Mouse (Mus musculus) B cell, adult 2 months (primary cell): Measurements from ENCODE around the gene Mrgpre.
A peak's percentile ranks its signal among the peaks of the same experiment; 100 is the strongest.

Source experiments
- DNase-seq, 2 experiments: peaks; one replicate each; pipeline ENCODE4 v3.0.0; 2022

Gene Mrgpre

DNA sequence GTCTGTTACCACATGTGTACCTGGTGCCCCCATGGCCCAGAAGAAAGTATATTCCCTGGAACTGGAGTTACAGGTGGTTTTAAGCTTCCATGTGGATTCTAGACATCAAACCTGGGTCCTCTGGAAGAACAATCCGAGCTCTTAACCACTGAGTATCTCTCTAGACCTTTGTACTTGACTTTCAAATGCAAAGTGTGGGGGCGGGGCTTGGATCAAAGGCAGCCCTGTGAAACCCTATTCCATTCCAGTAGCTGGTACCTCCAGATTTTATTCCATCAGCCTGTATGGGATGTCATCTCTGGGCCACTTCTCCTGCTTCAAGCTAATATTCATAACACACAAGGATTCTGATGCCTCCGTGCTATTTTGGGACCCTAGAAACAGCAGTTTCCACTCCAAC lies 8.2 kb downstream of the Mrgpre start:
- no peak for DNase-seq

GRCm38 (mm10) chr7:143769461-143769860 lies 14.8 kb downstream of the Mrgpre start:
- no peak for DNase-seq

DNA sequence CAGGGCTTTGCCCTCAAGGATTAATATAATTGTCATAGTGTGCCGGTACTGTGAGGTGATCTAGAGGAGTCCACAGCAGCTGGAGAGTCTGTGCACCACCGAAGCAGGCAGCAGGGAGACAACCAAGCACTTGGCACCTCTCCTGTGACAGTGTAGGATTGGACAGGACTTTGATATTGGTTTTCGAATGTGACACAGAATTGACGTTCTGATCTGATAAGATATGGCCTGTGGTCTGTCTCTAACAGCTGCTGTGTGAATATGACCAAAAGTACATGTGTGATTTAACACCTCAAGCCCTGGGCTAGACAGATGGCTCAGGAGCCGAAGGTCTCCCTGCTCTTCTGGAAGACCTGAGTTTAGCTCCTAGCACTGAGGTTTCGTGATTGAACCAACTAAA lies 16.0 kb downstream of the Mrgpre start:
- no peak for DNase-seq

DNA sequence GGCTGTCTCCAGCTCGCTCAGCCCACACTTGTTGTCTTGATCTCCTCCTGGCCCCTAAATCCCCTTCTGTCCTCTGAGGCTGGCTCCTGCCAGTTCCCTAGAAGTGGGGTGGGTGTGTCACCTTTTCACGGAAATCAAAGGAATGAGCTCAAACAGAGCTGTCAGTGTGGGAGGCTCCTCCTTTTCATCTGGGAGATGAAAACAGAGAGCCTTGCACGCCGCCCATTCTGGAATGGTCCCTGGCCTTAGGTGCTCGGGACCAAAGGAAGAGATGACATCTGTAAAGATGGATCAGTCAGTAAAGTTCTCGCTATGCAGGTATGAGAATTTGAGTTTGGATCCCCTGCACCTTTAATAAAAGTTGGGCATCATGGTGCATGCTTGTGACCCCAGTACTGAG lies 17.4 kb downstream of the Mrgpre start, which contains the start of gene Mrgprg:
TSS of gene Mrgprg (minus strand) at position 101 of the 400 bp plus-strand sequence.
- no peak for DNase-seq

DNA sequence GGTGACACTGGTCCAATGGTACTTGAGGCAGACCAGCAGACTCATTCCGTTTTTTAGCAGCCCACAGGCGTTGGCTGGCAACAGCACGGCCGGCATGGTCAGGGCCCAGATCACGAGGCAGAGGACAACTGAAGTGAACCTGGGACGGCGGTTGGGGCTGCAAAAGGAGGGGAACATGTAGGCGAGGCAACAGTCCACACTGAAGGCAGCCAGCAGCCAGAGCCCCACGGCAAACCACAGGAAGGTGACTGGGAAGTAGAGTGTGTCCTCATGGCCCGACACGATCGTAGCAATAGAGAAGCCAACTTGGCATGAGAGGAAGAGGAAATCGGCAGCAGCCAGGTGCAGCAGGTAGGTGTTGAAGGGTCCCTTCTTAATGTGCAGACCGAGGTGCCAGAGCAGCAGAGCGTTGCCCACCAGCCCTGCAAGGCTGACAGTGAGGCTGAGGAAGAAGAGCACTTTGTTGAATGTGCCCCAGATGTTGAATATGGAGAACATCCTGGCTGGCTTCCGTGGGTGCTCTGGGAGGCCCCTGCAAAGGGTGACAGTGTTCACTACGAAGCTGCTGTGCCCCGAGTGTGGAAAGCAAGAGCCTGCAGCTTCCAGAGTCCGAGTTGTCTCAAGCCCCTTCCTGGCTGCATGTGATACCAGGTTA lies 19.3 kb downstream of the Mrgpre start:
- DNase-seq = no peak

DNA sequence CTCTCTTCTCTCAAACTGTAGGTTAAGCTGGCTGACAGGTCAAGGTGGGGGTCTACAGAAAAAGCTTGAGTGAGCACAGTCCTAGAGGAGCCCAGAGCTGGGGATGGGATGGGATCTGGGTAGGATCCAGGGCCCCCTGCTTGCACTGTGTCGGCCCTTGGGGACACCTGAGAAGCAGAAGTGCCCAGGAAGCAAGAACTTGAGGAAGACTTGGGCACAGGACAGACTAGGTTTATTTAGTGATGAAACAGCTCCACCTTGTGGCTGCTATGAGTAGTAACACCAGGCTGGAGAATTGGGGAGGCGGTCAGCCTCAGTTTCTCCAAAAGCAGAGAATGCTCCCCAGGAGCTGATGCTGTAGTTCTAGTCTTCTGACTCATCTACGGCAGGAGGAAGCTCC lies 20.5 kb downstream of the Mrgpre start:
- peak; percentile 45 to 51 for DNase-seq

DNA sequence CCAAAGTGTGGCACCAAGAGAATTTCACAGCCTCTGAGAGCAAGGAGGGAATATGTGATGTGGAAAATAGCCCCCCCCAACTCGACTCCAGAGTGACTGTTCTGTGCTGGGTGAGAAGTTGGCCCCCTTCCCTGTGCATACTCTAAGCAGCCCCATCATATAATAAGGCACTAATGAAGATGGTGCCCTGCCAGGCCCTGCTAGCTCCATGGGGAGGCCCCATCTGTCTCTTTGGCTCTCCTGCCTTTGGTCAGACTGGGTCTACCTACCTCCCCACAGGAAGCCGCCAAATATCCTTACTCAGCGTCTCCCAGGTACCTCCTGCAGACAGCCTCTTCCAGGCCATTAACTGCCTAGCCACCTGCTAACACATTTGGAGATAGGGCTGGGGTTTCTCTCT lies 25.3 kb downstream of the Mrgpre start:
- DNase-seq = no peak

DNA sequence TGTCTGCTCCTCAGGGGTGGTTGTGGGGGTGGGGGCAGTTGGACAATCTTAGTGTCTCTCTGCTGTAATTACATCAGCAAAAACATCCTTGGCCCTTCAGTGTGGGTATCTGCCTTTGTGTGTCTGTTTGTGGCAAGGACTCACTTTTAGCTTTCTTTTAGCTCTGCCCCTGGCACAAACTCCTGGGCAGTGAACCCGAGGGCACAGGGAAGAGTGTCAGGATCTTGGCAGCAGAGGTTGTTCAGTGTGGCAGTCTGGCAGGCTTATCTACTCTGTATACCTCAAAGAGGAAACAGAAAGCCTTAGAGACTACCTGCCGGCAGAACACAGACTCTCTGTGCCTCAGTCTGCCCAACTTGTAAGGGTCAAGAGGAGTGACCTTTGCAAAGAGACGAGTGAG lies 26.6 kb downstream of the Mrgpre start:
- DNase-seq = no peak

DNA sequence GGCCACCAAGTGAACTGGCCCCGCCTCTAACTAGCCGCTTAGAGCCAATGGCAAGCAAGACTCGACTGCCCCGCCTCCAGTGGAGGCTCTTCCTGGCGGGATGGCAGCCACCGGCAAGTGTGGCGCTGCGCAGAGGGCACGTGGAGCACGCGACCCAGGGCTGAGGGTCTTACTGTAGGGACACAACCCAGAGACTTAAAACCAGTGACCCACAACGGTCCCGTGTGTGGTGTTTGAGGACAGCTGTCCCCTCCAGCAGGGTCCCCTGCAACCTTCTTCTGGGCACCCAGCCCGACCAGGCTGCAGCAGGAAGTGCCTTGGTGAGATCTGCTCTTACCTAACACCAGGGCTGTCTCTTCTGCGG lies 27.3 kb downstream of the Mrgpre start:
- DNase-seq = peak; percentile 74 to 75

GRCm38 (mm10) chr7:143756125-143757026 lies 27.9 kb downstream of the Mrgpre start, which contains the start of gene Osbpl5:
Osbpl5 (minus strand) TSS chr7:143756985.
- no peak for DNase-seq

GRCm38 (mm10) chr7:143755357-143756124 lies 28.8 kb downstream of the Mrgpre start:
- DNase-seq = no peak

GRCm38 (mm10) chr7:143753990-143754715 lies 30.1 kb downstream of the Mrgpre start:
- DNase-seq = peak; percentile 73 to 74

DNA sequence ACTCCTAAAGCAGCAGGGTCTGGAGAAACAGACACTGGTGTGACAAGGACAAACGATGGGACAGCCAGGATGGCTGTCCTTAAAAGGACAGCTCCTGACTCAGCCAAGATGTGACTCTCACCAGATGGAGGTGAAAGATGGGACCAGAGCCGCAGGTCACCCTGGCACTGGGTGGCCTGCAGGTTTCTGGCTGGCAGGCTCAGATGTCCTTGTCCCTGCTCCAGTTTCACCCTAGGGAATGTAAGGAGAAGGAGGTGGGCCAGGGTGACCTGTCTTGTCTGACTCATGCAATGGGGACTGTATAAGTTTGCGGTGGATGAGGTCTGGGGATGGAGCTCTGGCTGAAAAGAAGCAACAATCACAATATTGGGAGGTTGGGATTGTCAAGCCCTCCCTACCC lies 31.7 kb downstream of the Mrgpre start:
- no peak for DNase-seq

- DNase-seq = no peak
Measured at GRCm38 (mm10) chr7:143752056-143752455, 32.2 kb downstream of the Mrgpre start.

DNA sequence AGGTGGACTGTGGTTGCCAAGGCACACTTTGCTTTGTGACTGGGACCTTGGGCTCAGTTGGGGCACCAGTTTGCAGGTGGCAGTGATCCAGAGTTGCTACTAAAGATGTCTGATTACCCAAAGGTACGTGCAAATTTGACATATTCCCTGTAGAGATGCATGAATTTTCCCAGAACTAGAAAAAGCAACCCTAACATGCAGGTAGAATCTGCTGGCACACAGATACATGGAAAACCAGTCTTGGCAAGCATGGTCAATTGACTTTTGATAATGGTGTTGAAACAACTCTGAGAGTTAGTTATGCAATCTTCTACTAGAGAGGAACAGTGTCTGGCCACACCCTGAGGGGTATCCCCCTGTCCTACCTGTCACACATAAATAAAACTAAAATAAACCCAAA lies 32.9 kb downstream of the Mrgpre start:
- no peak for DNase-seq

DNA sequence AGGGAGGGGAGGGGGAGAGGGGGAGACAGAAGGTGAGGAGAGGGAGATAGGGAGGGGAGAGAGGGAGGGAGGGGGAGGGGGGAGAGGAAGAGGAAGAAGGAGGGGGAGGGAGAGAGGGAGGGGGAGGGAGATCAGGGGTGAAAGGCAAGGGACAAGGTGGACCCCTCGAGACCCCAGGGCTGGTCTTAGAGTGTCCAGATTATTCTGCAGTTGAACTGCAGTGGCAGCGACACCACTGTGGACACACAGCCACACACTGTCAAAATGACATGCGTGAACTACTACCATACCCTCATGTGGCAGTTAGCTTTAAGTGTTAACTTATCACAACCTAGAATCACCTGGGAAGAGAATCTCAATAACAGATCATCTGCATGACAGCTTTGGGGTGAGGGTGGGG lies 35.3 kb downstream of the Mrgpre start:
- no peak for DNase-seq

DNA sequence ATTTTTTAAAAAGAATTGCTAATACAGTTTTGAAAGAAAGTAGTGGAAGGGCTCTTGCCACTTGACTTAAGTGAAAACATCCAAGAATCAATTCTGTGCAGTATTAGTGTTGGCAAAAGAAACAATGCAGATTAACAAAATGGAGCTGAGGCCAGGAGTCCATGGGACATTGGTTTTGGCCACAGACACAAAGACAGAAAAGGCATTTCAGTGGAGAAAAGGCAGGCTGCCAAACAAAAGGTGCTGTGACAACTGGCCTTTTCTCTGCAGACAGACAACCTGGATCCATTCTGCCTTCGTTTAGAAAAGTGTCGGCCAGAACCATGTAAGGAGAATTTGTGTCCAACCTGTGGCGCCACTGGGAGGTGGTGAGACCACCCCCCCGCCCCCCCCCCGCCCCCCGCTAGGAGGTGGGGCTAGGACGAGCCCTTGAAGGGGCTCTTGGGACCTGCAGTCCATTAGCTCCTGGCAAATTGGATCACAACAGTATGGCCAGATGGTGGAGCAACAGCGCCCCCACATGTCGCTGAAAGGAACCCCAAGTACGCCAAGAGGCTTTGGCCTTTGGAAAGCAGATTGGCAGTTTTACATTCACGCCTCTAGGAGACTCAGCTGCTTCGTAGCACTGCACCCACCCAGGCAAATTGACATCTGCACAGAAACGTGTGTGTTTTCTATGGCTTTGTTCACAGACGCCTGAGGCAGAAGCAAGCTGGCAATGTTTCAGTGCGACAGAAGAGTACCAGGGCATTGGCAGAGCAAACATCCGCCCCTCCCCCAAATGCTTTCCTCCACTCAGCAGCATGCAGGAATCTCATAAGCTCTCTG lies 36.0 kb downstream of the Mrgpre start:
- DNase-seq = peak; percentile 87 to 89

- no peak for DNase-seq
Measured at GRCm38 (mm10) chr7:143740653-143741052, 43.6 kb downstream of the Mrgpre start.

DNA sequence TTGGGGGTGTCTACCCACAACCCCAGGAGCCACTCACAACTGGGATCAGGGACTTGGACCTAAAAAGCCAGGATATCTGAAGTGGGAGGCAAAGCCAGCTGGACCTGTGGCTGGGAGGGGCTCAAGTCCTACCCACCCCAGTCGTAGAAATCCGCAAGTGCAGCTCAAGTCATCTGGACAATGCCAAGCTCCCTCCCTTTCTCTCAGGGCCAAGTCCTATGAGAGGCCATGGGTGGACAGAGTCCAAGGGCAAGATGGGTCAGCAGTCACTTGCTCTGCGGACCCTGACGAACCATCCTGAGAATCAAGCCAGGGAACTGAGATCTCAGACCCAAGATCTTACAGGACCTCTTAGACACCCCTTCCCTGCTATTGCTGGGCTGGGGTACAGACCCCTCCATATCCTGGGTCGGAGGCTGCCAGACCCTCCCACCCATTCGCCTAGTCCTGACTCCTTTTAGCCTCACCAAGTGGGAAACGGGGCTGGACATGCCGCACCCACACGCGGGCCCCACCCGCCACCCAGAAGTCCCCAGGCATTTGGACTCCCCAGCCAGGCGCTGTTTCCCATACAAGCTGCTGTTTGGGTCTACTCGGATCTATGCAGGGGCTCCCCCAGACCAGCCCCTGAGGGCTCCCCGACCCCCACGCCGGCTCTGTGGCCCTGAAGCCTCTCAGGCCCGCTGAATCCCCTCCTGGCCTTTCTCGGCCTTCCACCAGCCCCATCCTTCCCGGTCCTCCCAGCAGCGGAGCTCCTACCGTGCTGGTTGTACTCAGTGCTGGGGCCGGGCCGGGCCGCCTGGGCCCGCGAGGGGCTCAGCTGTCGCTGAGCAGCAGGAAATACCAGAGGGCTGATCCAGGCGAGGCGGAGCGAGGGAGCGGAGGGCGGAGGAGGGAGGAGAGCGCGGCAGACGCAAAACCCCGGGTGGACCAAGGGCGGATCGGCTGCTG lies 44.5 kb downstream of the Mrgpre start:
- no peak for DNase-seq

GRCm38 (mm10) chr7:143738601-143739006 lies 45.7 kb downstream of the Mrgpre start:
- no peak for DNase-seq

GRCm38 (mm10) chr7:143738194-143738593 lies 46.1 kb downstream of the Mrgpre start:
- DNase-seq = no peak
